Mouse (Mus musculus) stomach, embryonic 15.5 days (tissue): ENCODE data around the gene Atpif1. TPM values are rescaled to one million over a fixed set of nuclear protein-coding genes. Genes with fewer than 3 reads are reported as not detected.

ENCODE experiments used
- ATAC-seq: fragments of 200-750 bp; cut with Nextera tagmentation; 2 replicates; pipeline ENCODE4 v1.8.0; 2017; ENCODE audit warnings: low read depth, moderate number of reproducible peaks, moderate TSS enrichment; ENCODE audit not compliant: insufficient read depth, low FRiP score
- H3K27ac ChIP-seq: fragments of 300-500 bp; sonication (generic); 2 replicates; pipeline ENCODE4 v1.5.1; 2015; ENCODE audit warnings: mild to moderate bottlenecking, inconsistent platforms
- H3K27me3 ChIP-seq: fragments of 300-500 bp; sonication (generic); replicated peaks from 2 replicates; pipeline ENCODE4 v1.6.1; 2015; ENCODE audit warnings: inconsistent platforms
- H3K36me3 ChIP-seq: fragments of 300-500 bp; sonication (generic); 2 replicates; pipeline ENCODE4 v1.6.1; 2015; ENCODE audit warnings: inconsistent platforms
- H3K4me1 ChIP-seq: fragments of 300-500 bp; sonication (generic); 2 replicates; pipeline ENCODE4 v1.6.1; 2015; ENCODE audit warnings: inconsistent platforms
- H3K4me2 ChIP-seq: fragments of 300-500 bp; sonication (generic); 2 replicates; pipeline ENCODE4 v1.6.1; 2015; ENCODE audit warnings: mild to moderate bottlenecking, inconsistent platforms
- H3K4me3 ChIP-seq: fragments of 300-500 bp; sonication (generic); replicated peaks from 2 replicates; pipeline ENCODE4 v1.5.1; 2015; ENCODE audit warnings: inconsistent platforms
- H3K9ac ChIP-seq: fragments of 300-500 bp; sonication (generic); 2 replicates; pipeline ENCODE4 v1.6.1; 2015; ENCODE audit warnings: inconsistent platforms
- H3K9me3 ChIP-seq: fragments of 300-500 bp; sonication (generic); 2 replicates; pipeline ENCODE4 v1.6.1; 2016; ENCODE audit warnings: inconsistent platforms
- WGBS: fragments of 180-500 bp; shearing (Covaris S2); methylation state at CpG from one replicate; pipeline ENCODE4 v1.1.7; 2015; 5-methylcytosine and 5-hydroxymethylcytosine counted together
- polyA plus RNA-seq: library from polyadenylated mRNA; unstranded; fragments of >200 nt; fragmentation: Nextera tagmentation; extraction: Ambion mirVana; gene quantifications from 2 replicates; pipeline ENCODE4 v1.2.1, GENCODE M21; 2015

Atpif1 gene
- polyA plus RNA-seq, 1 experiment from 2014 or later = 1,340 TPM

DNA sequence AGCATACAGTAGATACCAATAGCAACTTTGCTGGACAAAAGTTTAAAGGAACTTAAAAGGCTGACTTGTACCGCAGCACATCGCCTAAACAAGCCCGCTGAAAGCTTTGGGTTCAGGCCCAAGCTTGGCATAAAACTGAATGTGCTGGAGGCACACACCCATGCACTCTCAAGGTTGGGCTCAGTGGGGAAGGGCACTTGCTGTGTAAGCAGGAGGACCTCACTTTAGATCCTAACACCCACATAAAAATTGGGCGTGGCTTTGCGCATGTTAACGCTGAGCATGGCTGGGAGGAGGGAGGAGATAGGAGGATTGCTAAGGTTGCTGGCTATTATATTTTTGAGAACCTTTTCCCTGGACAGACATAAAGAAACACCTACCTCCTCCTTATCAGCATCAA, 8.7 kb downstream of the Atpif1 start:
- H3K27ac ChIP-seq = peak overlapping the region; percentile 82
- ATAC-seq = 0 out of 2 replicates have a peak, but pooled peaks have one; percentile 47

DNA sequence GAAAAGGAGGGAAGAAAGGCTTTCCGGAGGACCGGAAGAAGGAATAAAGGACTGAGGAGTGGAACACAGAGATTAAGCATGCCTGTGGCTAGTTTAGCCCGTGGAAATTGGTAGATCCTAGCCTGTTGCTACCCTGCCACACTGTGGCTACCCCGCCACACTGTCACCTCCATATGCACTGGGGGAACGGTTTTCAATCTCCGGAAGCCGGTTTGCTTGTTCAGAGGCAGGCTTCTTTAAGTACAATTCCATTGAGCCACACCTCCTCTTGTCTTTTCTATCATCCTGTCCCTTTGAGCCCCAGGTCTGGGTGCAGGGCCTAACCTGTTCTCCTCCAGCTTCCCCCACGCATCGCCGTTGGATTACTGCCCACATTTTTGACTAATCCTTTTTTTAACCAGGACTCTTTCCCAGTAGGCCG, 9.1 kb downstream of the Atpif1 start:
- no peak overlapping the region for H3K4me2 ChIP-seq
- 27% methylated on average over 11 of the region's 11 CpGs for WGBS
- no peaks in the 10 kb centered on the region for H3K9me3 ChIP-seq
- H3K27me3 ChIP-seq = no peaks in the 10 kb centered on the region
- H3K4me3 ChIP-seq = no peak overlapping the region
- H3K4me1 ChIP-seq = 0 out of 2 replicates have a peak, but pooled peaks cover 9% of the 10 kb centered on the region
- no peaks in the 10 kb centered on the region for H3K36me3 ChIP-seq
- 0 out of 2 replicates have a peak, but pooled peaks have one; percentile 23 for ATAC-seq
- H3K27ac ChIP-seq = peak overlapping the region; percentile 82
- no peak overlapping the region for H3K9ac ChIP-seq

More for the DNA sequence above, 8.7 kb downstream of the Atpif1 start:
- Histone ChIP-seq H3K9me3 (no peaks in the 10 kb centered on the region), H3K4me3 (no peak overlapping the region), H3K27me3 (no peaks in the 10 kb centered on the region), H3K4me1 (0 out of 2 replicates have a peak, but pooled peaks cover 9% of the 10 kb centered on the region), H3K36me3 (0 out of 2 replicates have a peak, but pooled peaks cover under 1% of the 10 kb centered on the region), H3K4me2 (no peak overlapping the region), H3K9ac (no peak overlapping the region)
- 49% methylated on average over 6 of the region's 6 CpGs for WGBS

DNA sequence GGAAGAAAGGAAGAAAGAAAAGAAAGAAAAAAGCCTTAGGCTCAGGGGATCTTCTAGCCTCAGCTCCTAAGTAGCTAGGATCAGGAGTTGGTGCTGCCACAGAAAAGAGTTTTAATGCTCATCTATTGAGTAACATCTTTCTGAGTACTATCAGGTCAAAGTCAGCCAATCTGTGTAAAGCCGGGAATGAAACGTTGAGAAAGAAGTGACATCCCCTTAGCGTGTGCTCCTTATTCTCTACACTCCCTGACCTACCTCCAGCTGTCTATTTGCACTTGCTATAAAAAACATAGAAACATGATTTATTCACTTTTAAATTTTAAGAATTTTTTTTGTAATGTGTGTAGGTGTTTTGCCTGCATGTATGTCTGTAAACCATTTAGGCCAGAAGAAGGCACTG, 14.3 kb downstream of the Atpif1 start:
- H3K4me1 ChIP-seq = peaks cover 4% of the 10 kb centered on the region; the same call in 1 of the 2 replicates
- H3K4me2 ChIP-seq = no peak overlapping the region
- no peak for ATAC-seq
- H3K27ac ChIP-seq = no peak overlapping the region
- H3K4me3 ChIP-seq = no peak overlapping the region
- no peaks in the 10 kb centered on the region for H3K9me3 ChIP-seq
- 87% methylated on average over 3 of the region's 3 CpGs for WGBS
- no peaks in the 10 kb centered on the region for H3K36me3 ChIP-seq
- H3K27me3 ChIP-seq = no peaks in the 10 kb centered on the region
- H3K9ac ChIP-seq = no peak overlapping the region

DNA sequence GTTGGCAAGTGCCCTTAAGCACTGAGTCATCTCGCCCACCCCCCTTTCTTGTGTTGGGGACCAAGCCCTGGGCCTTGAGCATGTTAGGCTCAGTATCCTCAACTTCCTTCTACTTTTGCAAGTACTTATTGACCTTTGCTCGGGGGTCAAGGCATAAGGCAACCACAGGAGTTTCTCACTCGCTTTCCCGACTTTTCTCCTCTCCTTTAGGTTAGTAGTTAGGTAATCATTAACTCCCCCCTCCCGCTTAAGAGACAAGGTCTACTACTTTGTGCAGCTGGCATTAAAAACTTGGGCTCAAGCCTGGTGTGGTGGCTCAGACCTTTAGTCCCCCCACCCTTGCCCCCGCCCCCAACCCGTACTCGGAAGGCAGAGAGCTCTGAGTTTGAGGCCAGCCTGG, 15.4 kb downstream of the Atpif1 start:
- Histone ChIP-seq H3K4me2 (no peak overlapping the region), H3K9ac (no peak overlapping the region), H3K4me1 (peaks cover 4% of the 10 kb centered on the region; the same call in 1 of the 2 replicates), H3K27ac (peak overlapping the region; percentile 61), H3K36me3 (no peaks in the 10 kb centered on the region), H3K4me3 (no peak overlapping the region), H3K27me3 (no peaks in the 10 kb centered on the region), H3K9me3 (no peaks in the 10 kb centered on the region)
- WGBS = 60% methylated on average over 8 of the region's 8 CpGs
- peak; percentile 30; the same call in 1 of the 2 replicates for ATAC-seq

DNA sequence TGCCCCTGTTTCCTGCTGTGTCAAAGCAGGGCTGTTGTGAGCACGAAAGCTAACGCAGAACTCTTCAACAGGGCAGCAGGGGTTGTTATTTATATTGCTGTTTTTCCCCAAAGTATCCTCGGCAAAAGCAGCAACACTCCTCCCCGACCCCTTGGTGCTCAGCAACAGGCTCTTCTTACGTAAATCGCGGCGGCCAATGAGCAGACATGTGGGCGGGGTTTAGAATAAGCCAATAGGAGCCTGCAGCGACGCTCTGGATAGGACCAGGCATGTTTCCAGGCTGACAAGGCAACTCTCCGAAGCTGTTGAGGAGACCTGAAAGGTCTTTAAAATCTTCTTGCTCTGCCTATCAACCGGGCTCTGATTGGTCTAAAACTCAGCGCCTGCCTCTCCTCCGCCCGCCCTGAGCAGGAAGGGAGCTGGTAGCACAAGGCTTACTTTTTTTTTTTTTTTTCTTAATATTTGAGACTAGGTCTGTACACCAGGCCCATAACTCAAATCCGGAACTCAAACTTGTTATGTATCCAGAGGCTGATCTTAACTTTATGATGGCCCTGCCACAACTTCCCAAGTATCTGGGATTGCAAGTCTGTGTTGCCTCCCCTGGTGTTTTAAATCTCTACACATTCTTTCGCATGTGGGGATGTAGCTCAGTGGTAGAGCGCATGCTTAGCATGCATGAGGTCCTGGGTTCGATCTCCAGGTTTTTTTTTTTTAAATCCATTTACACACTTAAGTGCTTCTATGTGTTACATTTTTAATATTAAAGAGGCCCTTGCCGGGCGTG, 17.9 kb downstream of the Atpif1 start:
- peak overlapping the region; percentile 92 for H3K27ac ChIP-seq
- H3K4me2 ChIP-seq = peak overlapping the region; percentile 87
- no peaks in the 10 kb centered on the region for H3K27me3 ChIP-seq
- peak; percentile 95 for ATAC-seq
- peak overlapping the region; percentile 48 for H3K4me3 ChIP-seq
- 19% methylated on average over 22 of the region's 22 CpGs for WGBS
- H3K9ac ChIP-seq = no peak overlapping the region
- H3K36me3 ChIP-seq = no peaks in the 10 kb centered on the region
- no peaks in the 10 kb centered on the region for H3K9me3 ChIP-seq
- peaks cover 4% of the 10 kb centered on the region; the same call in 1 of the 2 replicates for H3K4me1 ChIP-seq

DNA sequence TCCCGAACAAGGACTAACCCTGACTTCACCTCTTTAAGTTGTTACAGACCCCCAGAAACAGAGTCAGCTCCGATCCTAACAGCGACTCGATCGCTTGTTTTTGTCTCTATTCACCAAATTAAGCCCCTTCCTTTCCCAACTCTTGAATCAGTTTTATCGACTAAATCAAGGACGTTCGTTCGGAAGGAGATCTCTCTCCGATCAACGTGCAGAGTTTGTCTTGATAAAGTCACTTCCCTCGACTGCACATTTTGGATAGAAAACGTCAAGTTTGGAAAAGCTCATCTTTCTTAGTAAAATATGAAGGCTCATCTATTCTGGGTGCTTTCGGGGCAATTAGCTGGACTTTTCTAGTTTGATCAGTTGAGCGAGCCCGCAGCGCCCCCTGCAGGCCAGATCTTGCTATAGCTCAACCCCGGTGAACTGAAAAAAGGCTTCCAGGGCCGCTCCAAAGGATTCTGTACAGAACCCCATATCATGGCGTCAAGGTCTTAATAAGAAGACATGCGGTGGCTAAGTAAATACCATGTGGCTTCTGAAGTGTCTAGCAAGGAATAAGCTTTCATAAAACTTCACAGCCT, 18.8 kb downstream of the Atpif1 start:
- H3K4me1 ChIP-seq = peaks cover 4% of the 10 kb centered on the region; the same call in 1 of the 2 replicates
- ATAC-seq = no peak
- no peaks in the 10 kb centered on the region for H3K36me3 ChIP-seq
- H3K9ac ChIP-seq = no peak overlapping the region
- peak overlapping the region; percentile 48 for H3K4me3 ChIP-seq
- 2% methylated on average over 21 of the region's 21 CpGs for WGBS
- H3K27ac ChIP-seq = peak overlapping the region; percentile 90
- H3K27me3 ChIP-seq = no peaks in the 10 kb centered on the region
- peak overlapping the region; percentile 87 for H3K4me2 ChIP-seq
- no peaks in the 10 kb centered on the region for H3K9me3 ChIP-seq

DNA sequence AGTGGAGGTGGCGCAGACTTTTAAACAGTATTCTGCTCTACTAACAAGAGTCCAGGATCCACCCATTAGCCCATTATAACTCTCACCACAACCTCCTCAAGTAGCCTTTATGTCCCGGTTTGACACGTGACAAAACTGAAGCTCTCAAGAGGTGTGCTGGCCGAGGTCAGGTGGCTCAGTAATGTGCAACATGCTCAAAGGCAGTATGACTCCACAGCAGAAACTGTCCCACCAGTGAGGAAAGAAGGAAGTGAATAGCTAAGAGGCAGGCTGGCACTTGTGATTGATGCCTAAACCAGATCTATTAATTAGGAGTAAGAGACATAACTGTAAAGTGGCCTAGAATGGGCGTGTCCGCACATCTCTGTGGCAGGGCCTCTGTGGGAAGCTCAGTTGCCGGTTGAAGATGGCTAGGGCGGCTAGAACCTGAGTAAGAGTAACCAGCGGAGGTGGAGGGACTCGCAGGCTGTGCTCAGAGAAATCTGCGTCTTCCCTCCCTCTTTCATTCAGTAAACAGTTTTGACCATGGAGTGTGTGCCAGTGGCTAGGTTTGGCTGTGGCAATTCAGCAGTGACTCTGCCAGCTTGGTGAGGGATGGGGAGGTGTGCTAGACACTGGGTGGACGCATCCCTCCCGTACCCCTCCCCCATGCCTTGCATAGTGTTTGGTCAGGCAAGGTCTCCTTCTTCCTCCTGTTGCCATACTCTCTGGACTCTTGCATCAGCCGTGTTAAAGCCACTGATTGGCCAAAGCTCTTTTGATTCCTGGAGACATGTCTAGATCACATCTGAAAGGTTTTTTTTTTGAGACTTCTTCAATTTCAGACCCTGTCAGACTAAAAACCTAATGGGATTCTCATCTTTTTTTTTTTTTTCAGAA, 19.8 kb downstream of the Atpif1 start:
- 36% methylated on average over 14 of the region's 14 CpGs for WGBS
- no peak for ATAC-seq
- no peaks in the 10 kb centered on the region for H3K27me3 ChIP-seq
- H3K36me3 ChIP-seq = no peaks in the 10 kb centered on the region
- H3K4me3 ChIP-seq = no peak overlapping the region
- H3K9me3 ChIP-seq = no peaks in the 10 kb centered on the region
- no peak overlapping the region for H3K27ac ChIP-seq
- peaks cover 4% of the 10 kb centered on the region; the same call in 1 of the 2 replicates for H3K4me1 ChIP-seq
- H3K9ac ChIP-seq = no peak overlapping the region
- peak overlapping the region; percentile 19; the same call in 1 of the 2 replicates for H3K4me2 ChIP-seq

DNA sequence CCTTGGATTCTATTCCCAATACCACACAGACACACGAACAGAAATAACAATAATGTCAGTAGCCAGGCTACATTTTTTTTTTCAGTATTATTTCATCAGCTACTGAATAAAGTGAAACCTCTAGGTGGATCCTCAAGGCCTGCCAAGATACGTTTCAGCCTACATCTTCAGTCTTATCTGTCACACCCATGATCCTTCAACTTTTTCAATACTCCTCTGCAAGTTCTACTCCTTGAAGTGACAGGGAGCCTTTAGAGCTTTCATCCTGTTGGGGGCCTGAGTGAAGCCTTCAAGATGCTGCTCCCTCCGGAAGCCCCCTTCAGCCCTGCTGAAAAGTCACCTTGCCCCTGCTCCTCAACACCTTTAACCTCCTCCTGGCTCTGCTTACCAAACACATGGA, 21.4 kb downstream of the Atpif1 start:
- 73% methylated on average over 3 of the region's 3 CpGs for WGBS
- H3K4me3 ChIP-seq = no peak overlapping the region
- no peak overlapping the region for H3K9ac ChIP-seq
- H3K9me3 ChIP-seq = no peaks in the 10 kb centered on the region
- ATAC-seq = no peak
- no peaks in the 10 kb centered on the region for H3K27me3 ChIP-seq
- no peak overlapping the region for H3K27ac ChIP-seq
- no peak overlapping the region for H3K4me2 ChIP-seq
- peaks cover 7% of the 10 kb centered on the region; the same call in 1 of the 2 replicates for H3K4me1 ChIP-seq
- H3K36me3 ChIP-seq = no peaks in the 10 kb centered on the region

DNA sequence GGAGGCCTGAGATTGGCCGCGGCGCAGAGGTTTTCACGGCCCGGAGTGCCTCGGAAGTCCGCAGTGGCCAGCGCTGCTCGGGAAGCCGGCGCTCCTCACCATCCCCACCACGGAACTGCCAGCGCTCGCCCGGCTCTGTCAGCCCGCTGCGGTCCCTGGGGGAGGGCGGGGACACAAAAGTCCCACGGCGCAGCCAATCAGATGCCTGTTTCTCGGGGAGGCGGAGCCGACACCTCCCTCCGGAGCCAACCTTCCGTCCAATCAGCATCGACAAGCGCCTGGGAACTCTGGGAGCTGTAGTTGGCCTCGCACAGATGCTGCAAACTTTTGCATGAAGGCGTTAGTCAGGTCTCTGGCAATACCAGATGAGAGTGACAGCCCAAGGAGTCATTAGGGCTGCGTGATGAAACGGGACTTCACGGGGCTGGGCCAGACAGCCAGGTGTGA, 23.1 kb downstream of the Atpif1 start, which contains the start of gene Sesn2:
Gene Sesn2, minus strand, starts transcription at position 150 of the 447 bp plus-strand sequence.
- ATAC-seq = peak; percentile 92
- peak within 1 kb of the TSS; percentile 84 for H3K4me2 ChIP-seq

DNA sequence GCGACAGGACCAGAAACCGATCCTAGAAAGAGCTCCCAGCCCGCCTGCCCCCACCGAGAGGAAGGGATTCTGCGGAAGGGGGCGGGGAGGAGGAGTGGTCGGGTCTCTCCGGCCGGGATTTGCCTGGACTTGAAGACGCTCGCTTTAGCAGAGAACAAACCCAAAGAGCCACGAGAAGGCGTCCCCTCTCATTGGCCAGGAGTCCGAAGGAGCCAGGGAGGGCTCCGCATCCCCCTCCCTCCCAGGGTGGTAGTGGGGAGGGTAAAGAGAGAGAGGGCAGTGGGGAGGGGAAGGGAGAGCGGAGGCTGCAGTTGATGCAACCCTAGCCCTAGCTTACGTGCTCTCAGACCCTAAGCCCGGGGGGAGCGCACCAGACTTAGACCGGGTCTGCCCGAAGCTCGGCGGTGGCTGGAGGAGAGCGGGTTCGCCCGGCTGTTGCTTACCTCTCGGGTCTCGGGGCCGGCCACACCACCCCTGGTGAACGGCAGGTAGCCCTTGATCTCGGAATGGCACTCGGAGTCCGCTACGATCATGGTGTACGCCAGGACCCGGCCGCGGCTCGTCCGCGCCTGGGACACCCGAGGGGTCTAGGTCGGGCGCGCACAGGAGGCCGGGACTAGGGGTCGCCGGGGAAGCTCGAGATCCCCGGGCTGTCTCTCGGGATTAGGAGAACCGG, 23.7 kb downstream of the Atpif1 start:
- peak overlapping the region; percentile 78 for H3K9ac ChIP-seq
- H3K27me3 ChIP-seq = no peaks in the 10 kb centered on the region
- H3K27ac ChIP-seq = peak overlapping the region; percentile 91
- WGBS = under 1% methylated on average over 50 of the region's 52 CpGs
- H3K4me3 ChIP-seq = peak overlapping the region; percentile 85
- no peaks in the 10 kb centered on the region for H3K9me3 ChIP-seq
- H3K4me2 ChIP-seq = peak overlapping the region; percentile 84
- peaks cover 13% of the 10 kb centered on the region; the same call in 1 of the 2 replicates for H3K4me1 ChIP-seq
- peak; percentile 57 for ATAC-seq
- H3K36me3 ChIP-seq = no peaks in the 10 kb centered on the region

More for the DNA sequence above, 23.1 kb downstream of the Atpif1 start, which contains the start of gene Sesn2:
- no peaks in the 10 kb centered on the region for H3K9me3 ChIP-seq
- H3K9ac ChIP-seq = peak within 1 kb of the TSS; percentile 78
- peak within 1 kb of the TSS; percentile 85 for H3K4me3 ChIP-seq
- peaks cover 13% of the 10 kb centered on the region; the same call in 1 of the 2 replicates for H3K4me1 ChIP-seq
- H3K27me3 ChIP-seq = no peaks in the 10 kb centered on the region
- peak within 1 kb of the TSS; percentile 91 for H3K27ac ChIP-seq
- 0% methylated on average over 32 of the region's 32 CpGs for WGBS
- no peaks in the 10 kb centered on the region for H3K36me3 ChIP-seq

DNA sequence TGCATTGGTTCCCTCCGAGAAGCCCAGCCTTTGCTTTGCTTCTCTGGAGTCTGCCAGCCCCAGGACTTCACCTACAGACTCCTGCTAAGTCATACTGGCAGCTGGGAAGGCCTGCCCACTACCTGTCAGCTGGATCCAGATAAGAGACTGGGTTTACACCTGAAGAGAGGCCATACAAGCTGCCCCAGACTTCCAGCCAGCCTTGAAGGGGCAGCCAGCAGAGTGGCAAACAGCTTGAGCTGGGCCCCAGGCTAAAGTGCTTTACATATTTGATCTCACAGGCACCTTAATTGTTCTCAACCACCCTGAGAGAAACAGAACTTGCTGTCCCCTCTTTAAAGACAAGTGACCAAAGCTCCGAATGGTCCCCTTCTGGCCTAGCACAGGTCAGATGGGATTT, 26.2 kb downstream of the Atpif1 start:
- Histone ChIP-seq H3K4me1 (peaks cover 8% of the 10 kb centered on the region; the same call in 1 of the 2 replicates), H3K9me3 (no peaks in the 10 kb centered on the region), H3K4me2 (peak overlapping the region; percentile 21; the same call in 1 of the 2 replicates), H3K27me3 (no peaks in the 10 kb centered on the region), H3K36me3 (no peaks in the 10 kb centered on the region), H3K4me3 (no peak overlapping the region), H3K27ac (no peak overlapping the region), H3K9ac (no peak overlapping the region)
- no peak for ATAC-seq
- 52% methylated on average over 2 of the region's 2 CpGs for WGBS
